Mouse (Mus musculus) megakaryocyte, embryonic 14.5 days (primary cell): ENCODE measurements at regions not wholly inside any gene's neighbourhood (a gene's known extent, or its start where the extent isn't known, plus 50 kb on each side); places are given as distances from the start of the nearest gene placed in this dataset.

Source experiments
- H3K27me3 ChIP-seq: replicated peaks from 2 replicates; pipeline ENCODE3; 2012; ENCODE audit warnings: inconsistent platforms
- H3K36me3 ChIP-seq: replicated peaks from 2 replicates; pipeline ENCODE3; 2012; ENCODE audit warnings: low read length, inconsistent platforms, mixed read lengths
- H3K4me1 ChIP-seq: 2 replicates; pipeline ENCODE4 v1.6.1; 2012; ENCODE audit warnings: inconsistent platforms
- H3K4me3 ChIP-seq: replicated peaks from 2 replicates; pipeline ENCODE3; 2012; ENCODE audit warnings: moderate library complexity, mild to moderate bottlenecking, inconsistent platforms
- H3K9me3 ChIP-seq: 2 replicates; pipeline ENCODE4 v1.6.1; 2012; ENCODE audit warnings: inconsistent platforms
- FLI1 ChIP-seq: IDR thresholded peaks from 2 replicates; pipeline ENCODE4 v1.6.1; 2012; ENCODE audit warnings: low read length, inconsistent platforms, mixed read lengths
- GATA1 ChIP-seq: IDR thresholded peaks from 3 replicates; pipeline ENCODE4 v1.6.1; 2012; ENCODE audit warnings: mixed read lengths, low read length, inconsistent platforms, borderline replicate concordance

DNA sequence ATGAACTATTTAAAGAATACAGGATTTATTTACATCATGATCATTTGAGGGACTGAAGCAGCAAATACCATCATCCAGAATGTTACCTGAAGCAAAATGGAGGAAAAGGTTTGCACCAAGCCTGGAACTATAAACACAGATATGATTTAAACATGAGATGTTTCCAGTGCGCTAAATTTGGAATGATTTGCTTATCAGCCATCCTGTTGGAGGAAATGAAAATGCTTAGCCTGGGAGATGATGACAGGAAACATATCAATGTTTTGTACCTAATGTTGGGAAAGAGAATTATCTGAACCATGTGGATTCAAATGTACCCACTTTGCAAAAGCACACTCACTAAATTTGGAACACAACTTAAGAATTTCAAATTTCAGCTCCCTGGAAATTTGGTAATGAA is 149.3 kb downstream of the Adgra3 start:
- TF ChIP-seq FLI1 = no peak
- no peak for TF ChIP-seq GATA1
- Histone ChIP-seq H3K36me3 (no peaks in the 10 kb centered on the region), H3K9me3 (no peaks in the 10 kb centered on the region), H3K4me1 (no peaks in the 10 kb centered on the region), H3K4me3 (no peak overlapping the region), H3K27me3 (no peaks in the 10 kb centered on the region)

DNA sequence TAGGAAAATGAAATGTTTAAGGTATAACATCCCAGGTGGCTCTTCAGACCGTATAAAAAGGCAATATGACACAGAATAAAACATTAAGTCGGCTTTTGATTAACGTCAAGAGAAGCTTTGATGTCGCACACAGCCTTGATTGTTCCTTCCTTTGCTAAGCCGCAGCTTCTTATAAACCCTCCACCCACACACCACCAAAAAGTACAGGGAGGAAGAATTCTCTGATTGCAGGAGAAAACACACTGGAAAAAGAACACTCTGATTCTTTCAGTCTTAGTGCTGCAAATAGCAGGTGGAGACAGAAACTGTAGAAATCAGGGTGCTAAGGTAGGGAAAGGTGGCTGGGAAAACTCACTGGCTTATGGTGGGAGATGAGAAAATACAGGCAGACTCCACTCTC is 162.7 kb downstream of the Adgra3 start:
- no peaks in the 10 kb centered on the region for H3K4me1 ChIP-seq
- no peaks in the 10 kb centered on the region for H3K36me3 ChIP-seq
- no peaks in the 10 kb centered on the region for H3K9me3 ChIP-seq
- no peak overlapping the region for H3K4me3 ChIP-seq
- TF ChIP-seq GATA1 (no peak), FLI1 (no peak)
- H3K27me3 ChIP-seq = no peaks in the 10 kb centered on the region

DNA sequence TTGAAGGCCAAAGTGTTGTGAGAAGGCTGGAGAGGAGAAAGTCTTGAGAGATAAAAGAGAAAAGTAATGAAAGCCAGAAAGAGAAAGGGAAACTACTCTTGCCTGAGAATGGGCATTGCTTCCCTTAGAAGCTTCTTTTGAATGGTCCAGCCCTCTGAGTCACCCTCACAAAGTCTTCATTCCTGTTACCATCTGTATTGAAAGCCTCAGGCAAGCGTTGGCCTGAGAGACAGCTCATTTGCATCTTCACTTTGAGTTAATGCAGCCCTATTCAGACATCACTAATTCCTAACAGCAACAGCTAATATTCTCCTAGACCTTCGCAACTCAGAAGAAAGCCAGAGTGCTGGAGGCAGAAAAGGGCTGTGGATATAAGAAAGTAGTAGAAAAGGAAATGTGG is 178.4 kb downstream of the Adgra3 start:
- TF ChIP-seq FLI1 = no peak
- no peak for TF ChIP-seq GATA1
- Histone ChIP-seq H3K36me3 (no peaks in the 10 kb centered on the region), H3K9me3 (no peaks in the 10 kb centered on the region), H3K4me3 (no peak overlapping the region), H3K4me1 (no peaks in the 10 kb centered on the region), H3K27me3 (no peaks in the 10 kb centered on the region)

- Histone ChIP-seq H3K9me3 (no peaks in the 10 kb centered on the region), H3K4me3 (no peak overlapping the region), H3K4me1 (no peaks in the 10 kb centered on the region), H3K36me3 (no peaks in the 10 kb centered on the region), H3K27me3 (no peaks in the 10 kb centered on the region)
- no peak for TF ChIP-seq FLI1
- TF ChIP-seq GATA1 = no peak
These were observed 182.6 kb downstream of the Adgra3 start for GRCm38 (mm10) chr5:49876240-49876639.

DNA sequence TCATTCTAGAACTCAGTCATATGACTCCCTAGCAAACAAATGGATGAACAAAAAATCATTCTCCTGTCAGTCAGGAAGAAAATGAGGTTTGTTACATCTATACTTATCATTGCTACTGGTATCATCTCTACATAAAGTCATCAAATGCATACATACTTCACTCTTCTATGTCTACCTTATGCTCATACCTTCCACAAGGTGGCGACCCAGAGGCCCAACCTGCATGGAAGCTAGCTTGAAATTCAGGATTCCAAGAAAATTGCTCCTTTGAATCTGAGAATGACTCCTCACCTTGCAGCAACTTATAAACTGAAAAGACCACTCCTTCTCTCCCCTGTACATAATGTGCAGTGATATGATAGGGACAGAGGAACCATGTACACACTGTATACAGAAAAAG is 201.6 kb downstream of the Adgra3 start:
- H3K36me3 ChIP-seq = no peaks in the 10 kb centered on the region
- no peaks in the 10 kb centered on the region for H3K4me1 ChIP-seq
- TF ChIP-seq GATA1 (no peak), FLI1 (no peak)
- H3K9me3 ChIP-seq = no peaks in the 10 kb centered on the region
- H3K27me3 ChIP-seq = no peaks in the 10 kb centered on the region
- H3K4me3 ChIP-seq = no peak overlapping the region

DNA sequence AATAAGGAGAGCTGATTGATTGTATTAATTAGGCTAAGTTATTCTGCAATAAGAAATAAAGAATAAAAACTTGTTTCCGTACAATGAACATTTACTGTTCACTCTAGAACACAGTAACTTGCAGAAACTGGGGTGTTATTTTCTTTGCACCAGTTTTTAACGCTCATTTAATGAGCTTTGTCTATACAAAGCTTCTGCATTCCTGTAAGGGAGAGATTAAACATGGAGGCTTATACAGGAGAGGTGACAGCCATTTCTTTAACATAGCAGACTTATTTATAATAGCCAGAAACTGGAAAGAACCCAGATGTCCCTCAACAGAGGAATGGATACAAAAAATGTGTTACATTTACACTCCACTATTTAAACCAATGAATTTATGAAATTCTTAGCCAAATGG is 202.8 kb downstream of the Adgra3 start:
- Histone ChIP-seq H3K36me3 (no peaks in the 10 kb centered on the region), H3K27me3 (no peaks in the 10 kb centered on the region), H3K4me1 (no peaks in the 10 kb centered on the region), H3K9me3 (no peaks in the 10 kb centered on the region), H3K4me3 (no peak overlapping the region)
- TF ChIP-seq FLI1 (no peak), GATA1 (no peak)

DNA sequence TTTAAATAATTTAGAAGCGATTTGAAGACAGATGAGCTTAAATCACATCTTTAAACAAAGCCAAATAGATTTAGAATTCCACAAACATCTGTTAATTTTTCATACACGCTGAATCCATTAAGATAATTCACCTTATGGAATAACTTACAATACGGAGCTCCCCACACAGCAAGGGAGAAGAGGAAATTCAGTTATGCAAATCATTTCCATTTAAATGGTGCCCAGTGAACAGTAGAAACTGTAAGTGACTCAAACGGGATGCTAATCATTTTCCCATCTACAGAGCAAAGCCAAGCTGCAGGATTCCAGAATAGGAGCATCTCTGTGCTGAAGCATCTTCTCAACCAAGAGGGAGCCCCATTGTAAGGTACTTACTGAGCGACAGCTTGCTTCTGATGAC is 210.1 kb downstream of the Adgra3 start:
- TF ChIP-seq FLI1 (no peak), GATA1 (no peak)
- no peaks in the 10 kb centered on the region for H3K4me1 ChIP-seq
- no peak overlapping the region for H3K4me3 ChIP-seq
- H3K27me3 ChIP-seq = no peaks in the 10 kb centered on the region
- no peaks in the 10 kb centered on the region for H3K9me3 ChIP-seq
- H3K36me3 ChIP-seq = no peaks in the 10 kb centered on the region

DNA sequence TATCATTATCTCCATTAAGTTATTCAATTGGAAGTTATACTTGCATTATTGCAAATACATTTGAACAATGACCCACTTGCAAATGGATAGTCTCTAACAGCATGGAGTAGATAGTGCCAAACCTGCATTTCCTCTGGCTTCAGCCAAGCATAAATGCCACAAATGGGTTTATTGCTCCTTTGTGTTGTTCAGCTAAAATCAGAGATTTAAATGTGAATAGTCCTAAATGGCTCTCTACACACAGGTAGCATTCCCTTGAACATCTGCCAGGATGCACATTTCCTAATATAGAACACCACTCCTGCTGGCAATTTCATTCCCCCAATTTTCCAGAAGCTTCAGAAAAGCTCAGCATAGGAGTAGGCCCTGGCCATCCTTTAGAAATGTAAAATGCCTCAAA is 210.6 kb downstream of the Adgra3 start:
- TF ChIP-seq FLI1 = no peak
- TF ChIP-seq GATA1 = no peak

GRCm38 (mm10) chr5:49818832-49819231 is 240.0 kb downstream of the Adgra3 start:
- Histone ChIP-seq H3K9me3 (no peaks in the 10 kb centered on the region), H3K36me3 (no peaks in the 10 kb centered on the region), H3K4me1 (no peaks in the 10 kb centered on the region), H3K27me3 (no peaks in the 10 kb centered on the region), H3K4me3 (no peak overlapping the region)
- TF ChIP-seq GATA1 (no peak), FLI1 (no peak)

More for the DNA sequence above, 210.6 kb downstream of the Adgra3 start:
- H3K36me3 ChIP-seq = no peaks in the 10 kb centered on the region
- H3K9me3 ChIP-seq = no peaks in the 10 kb centered on the region
- no peaks in the 10 kb centered on the region for H3K27me3 ChIP-seq
- H3K4me3 ChIP-seq = no peak overlapping the region
- no peaks in the 10 kb centered on the region for H3K4me1 ChIP-seq

GRCm38 (mm10) chr5:49816751-49817150 is 242.1 kb downstream of the Adgra3 start:
- Histone ChIP-seq H3K9me3 (0 out of 2 replicates have a peak, but pooled peaks cover 3% of the 10 kb centered on the region), H3K4me3 (no peak overlapping the region), H3K27me3 (no peaks in the 10 kb centered on the region), H3K36me3 (no peaks in the 10 kb centered on the region), H3K4me1 (no peaks in the 10 kb centered on the region)
- TF ChIP-seq GATA1 = no peak
- TF ChIP-seq FLI1 = no peak

- H3K4me1 ChIP-seq = no peaks in the 10 kb centered on the region
- no peak overlapping the region for H3K4me3 ChIP-seq
- H3K36me3 ChIP-seq = no peaks in the 10 kb centered on the region
- 0 out of 2 replicates have a peak, but pooled peaks cover 3% of the 10 kb centered on the region for H3K9me3 ChIP-seq
- TF ChIP-seq GATA1 (no peak), FLI1 (no peak)
- no peaks in the 10 kb centered on the region for H3K27me3 ChIP-seq
These were observed 245.5 kb downstream of the Adgra3 start for GRCm38 (mm10) chr5:49813335-49813734.
